Mouse (Mus musculus) liver, adult (tissue): ENCODE results near the gene Bcor.

Experiments
- GATA4 ChIP-seq: IDR thresholded peaks from 2 replicates; pipeline ENCODE4 v1.6.1; 2014; ENCODE audit warnings: mild to moderate bottlenecking, low read length; ENCODE audit not compliant: insufficient replicate concordance

Gene Bcor

GRCm38 (mm10) chrX:12003947-12004346, 156.2 kb downstream of the Bcor start:
- TF ChIP-seq GATA4, result no peak

GRCm38 (mm10) chrX:12003539-12003938, 156.6 kb downstream of the Bcor start:
- TF ChIP-seq GATA4, result no peak

GRCm38 (mm10) chrX:12003106-12003505, 157.0 kb downstream of the Bcor start:
- no peak for TF ChIP-seq GATA4

- TF ChIP-seq GATA4, result no peak
These were observed 157.6 kb downstream of the Bcor start for GRCm38 (mm10) chrX:12002596-12002995.

GRCm38 (mm10) chrX:12001969-12002368, 158.2 kb downstream of the Bcor start:
- TF ChIP-seq GATA4, result no peak

- no peak for TF ChIP-seq GATA4
These were observed 158.8 kb downstream of the Bcor start for GRCm38 (mm10) chrX:12001336-12001735.

GRCm38 (mm10) chrX:12000620-12001019, 159.5 kb downstream of the Bcor start:
- TF ChIP-seq GATA4, result no peak

GRCm38 (mm10) chrX:11999951-12000350, 160.2 kb downstream of the Bcor start:
- TF ChIP-seq GATA4, result no peak

GRCm38 (mm10) chrX:11998934-11999336, 161.2 kb downstream of the Bcor start:
- TF ChIP-seq GATA4, result no peak

GRCm38 (mm10) chrX:11996891-11997290, 163.3 kb downstream of the Bcor start:
- no peak for TF ChIP-seq GATA4

GRCm38 (mm10) chrX:11996489-11996888, 163.7 kb downstream of the Bcor start:
- no peak for TF ChIP-seq GATA4

- TF ChIP-seq GATA4, result no peak
These were observed 166.3 kb downstream of the Bcor start for GRCm38 (mm10) chrX:11993641-11994419.

- TF ChIP-seq GATA4, result no peak
These were observed 170.7 kb downstream of the Bcor start for GRCm38 (mm10) chrX:11989471-11989870.

GRCm38 (mm10) chrX:11988191-11988896, 171.8 kb downstream of the Bcor start:
- TF ChIP-seq GATA4, result no peak

GRCm38 (mm10) chrX:11987602-11988001, 172.6 kb downstream of the Bcor start:
- TF ChIP-seq GATA4, result no peak
